Mouse (Mus musculus): ENCODE results near the gene Rhbdl2. TPM values are rescaled to one million over a fixed set of nuclear protein-coding genes. Genes with fewer than 3 reads are reported as not detected.

Gene Rhbdl2
- 1.7 and 4.6 TPM in 2 replicates for polyA plus RNA-seq (2015; fragmentation: Nextera tagmentation; extraction: Ambion mirVana)

DNA sequence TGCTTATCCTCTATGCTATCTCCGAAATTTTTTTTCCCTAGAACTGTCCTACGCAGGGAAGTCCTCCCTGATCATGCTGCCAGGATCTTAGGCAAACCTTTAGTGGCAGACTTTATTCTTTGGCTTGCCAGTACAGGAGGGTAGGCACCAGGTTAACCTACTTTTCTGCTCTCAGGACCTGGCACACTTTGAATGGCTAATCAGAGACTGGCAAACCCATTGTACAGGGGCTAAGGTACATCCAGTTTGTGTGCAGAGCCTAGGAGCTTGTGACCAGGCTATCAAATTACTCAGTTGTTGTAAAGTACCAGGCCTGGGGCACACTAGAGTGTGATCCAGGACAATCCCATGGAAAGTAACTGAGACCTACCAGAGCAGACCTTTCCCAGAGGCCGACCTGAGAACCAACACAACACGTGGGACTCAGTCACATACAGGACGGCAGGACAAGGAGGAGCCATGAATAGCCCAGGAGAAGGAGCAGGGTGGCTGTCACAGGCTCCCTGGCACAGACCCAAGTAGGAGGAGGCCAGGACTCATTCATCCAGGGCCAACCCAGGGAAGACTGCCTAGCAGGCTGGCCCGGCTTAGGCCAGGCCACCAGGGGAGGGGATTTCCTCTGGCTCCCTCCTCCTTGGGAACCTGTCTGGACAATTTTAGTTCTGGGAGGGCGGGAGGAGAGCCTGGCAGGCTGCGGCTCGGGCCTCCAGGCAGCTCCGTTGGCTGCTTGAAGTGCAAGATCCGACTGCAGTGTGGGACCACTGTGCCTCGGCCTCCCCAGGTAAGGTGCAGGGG lies at the start of gene Rhbdl2:
Gene Rhbdl2, plus strand, starts transcription at position 684 of the 795 bp plus-strand sequence.
- ATAC-seq (ENCODE audit: low FRiP score): peak; percentile 50; the same call in 1 of the 2 replicates
- H3K27ac ChIP-seq (replicated peaks): no peak within 1 kb of the TSS
- H3K9me3 ChIP-seq (replicated peaks): no peaks in the 10 kb centered on the region
- H3K4me2 ChIP-seq: peak within 1 kb of the TSS; percentile 20
- WGBS: 37% methylated on average over 12 of the region's 12 CpGs
- no peak within 1 kb of the TSS for H3K4me3 ChIP-seq (replicated peaks)
- H3K9ac ChIP-seq (replicated peaks): no peak within 1 kb of the TSS
- H3K36me3 ChIP-seq: no peaks in the 10 kb centered on the region
- no peaks in the 10 kb centered on the region for H3K27me3 ChIP-seq (replicated peaks)
- H3K4me1 ChIP-seq: peaks cover 7% of the 10 kb centered on the region; the same call in 1 of the 2 replicates

DNA sequence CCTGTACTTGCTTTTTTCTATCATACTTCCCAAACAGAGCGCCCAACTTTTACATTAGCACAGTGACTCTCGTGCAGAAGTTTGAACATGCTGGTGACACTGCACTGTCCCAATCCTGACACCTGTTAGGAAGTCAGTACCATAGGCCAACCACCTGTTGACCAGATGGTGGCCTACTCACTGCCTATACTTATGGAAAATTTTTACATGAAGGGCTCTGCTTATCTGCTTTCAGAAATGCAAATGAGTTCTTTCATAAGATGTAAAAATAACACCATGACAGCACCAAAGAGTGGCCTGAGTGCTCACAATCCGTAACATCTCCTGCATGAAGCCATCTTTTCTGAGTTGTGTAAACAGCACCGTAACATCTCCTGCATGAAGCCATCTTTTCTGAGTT lies 49.0 kb upstream of the Rhbdl2 start:
- WGBS: 93% methylated on average over 4 of the region's 4 CpGs
- Histone ChIP-seq H3K27me3 (replicated peaks) (no peaks in the 10 kb centered on the region), H3K4me2 (no peak overlapping the region), H3K9ac (replicated peaks) (no peak overlapping the region), H3K4me1 (no peaks in the 10 kb centered on the region), H3K4me3 (replicated peaks) (no peak overlapping the region), H3K27ac (replicated peaks) (no peak overlapping the region), H3K36me3 (peaks cover 69% of the 10 kb centered on the region), H3K9me3 (replicated peaks) (no peaks in the 10 kb centered on the region)
- no peak for ATAC-seq (ENCODE audit: low FRiP score)

DNA sequence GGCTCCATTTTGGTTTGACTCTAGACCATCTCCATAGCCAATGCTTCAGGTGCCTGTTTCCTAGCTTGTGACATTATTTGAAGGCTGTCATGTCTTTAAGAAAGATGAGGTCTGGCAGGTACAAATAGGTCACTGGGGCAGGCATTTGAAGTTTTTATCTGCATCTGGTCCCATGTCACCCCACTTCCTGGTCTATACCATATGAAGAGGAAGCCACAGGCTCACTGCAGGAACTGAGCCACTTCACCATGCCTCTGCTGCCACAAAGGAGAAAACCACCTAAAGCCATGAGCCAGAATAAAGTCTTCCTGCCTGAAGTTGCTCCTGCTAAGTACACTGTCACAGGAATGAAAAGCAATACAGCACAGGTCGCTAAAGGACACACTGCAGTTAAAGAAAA lies 44.8 kb upstream of the Rhbdl2 start:
- no peak overlapping the region for H3K4me2 ChIP-seq
- H3K9me3 ChIP-seq (replicated peaks): no peaks in the 10 kb centered on the region
- H3K27ac ChIP-seq (replicated peaks): no peak overlapping the region
- H3K9ac ChIP-seq (replicated peaks): no peak overlapping the region
- H3K4me1 ChIP-seq: peaks cover 16% of the 10 kb centered on the region
- 88% methylated on average over 1 of the region's 1 CpGs for WGBS
- no peak overlapping the region for H3K4me3 ChIP-seq (replicated peaks)
- no peak for ATAC-seq (ENCODE audit: low FRiP score)
- peaks cover 50% of the 10 kb centered on the region for H3K36me3 ChIP-seq
- no peaks in the 10 kb centered on the region for H3K27me3 ChIP-seq (replicated peaks)

DNA sequence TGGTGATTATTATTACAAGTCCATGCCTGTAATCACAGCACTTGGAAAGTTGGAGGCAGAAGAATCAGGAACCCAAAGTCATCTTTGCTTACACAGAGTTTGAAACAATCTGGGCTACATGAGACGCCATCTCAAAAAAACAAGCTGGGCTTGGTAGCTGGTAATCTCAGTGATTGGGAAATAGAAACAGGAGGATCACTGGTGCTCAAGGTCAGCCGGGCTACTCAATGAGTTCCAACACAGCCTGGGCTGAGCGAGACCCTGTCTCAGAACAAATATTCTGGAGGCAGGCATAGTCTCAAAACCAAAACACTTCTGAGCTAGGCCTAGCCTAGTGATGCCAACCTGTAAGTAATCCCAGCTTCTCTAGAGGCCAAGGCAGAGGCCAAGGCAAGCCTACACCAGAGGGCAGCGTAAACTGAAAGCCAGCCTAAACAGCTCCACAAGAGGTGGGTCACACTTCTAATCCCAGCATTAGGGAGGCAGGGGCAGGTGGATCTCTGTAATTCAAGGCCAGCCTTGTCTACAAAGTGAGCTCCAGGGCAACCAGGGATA lies 42.4 kb upstream of the Rhbdl2 start:
- Histone ChIP-seq H3K36me3 (peaks cover 26% of the 10 kb centered on the region), H3K4me3 (replicated peaks) (no peak overlapping the region), H3K27me3 (replicated peaks) (no peaks in the 10 kb centered on the region), H3K27ac (replicated peaks) (no peak overlapping the region), H3K4me2 (no peak overlapping the region), H3K9ac (replicated peaks) (no peak overlapping the region), H3K9me3 (replicated peaks) (no peaks in the 10 kb centered on the region), H3K4me1 (peaks cover 27% of the 10 kb centered on the region)
- no peak for ATAC-seq (ENCODE audit: low FRiP score)
- WGBS: 99% methylated on average over 4 of the region's 4 CpGs

DNA sequence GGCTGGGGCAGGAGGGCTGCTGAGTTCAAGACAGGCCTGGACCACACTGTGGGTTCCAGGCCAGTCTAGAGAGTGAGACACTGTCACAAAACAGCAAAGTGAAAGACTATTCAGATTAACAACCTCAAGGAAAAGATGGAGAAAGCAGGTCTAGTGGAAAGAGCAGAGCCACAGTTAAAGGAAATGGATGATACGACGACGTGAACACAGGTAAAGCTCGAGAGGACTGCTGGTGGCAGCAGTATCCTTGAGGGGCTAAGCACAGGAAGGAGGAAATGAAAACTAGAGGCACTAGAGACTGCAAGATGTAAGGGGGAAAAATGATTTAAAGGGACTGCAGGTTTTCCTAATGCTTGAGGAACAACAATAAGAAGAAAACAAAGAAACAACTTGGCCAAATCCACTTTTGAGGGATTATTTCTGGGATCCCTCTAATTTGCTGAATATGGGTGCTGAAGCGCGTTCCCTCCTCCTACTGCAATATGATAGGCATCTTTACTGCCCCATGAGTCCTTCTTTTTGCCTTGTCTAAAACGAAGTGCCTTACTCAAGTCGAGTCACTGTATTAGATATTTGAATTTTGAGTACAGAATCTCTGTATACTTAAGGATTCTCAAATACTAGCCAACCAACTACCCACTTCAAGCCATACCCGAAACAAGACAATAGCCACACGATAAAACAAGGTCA lies 38.8 kb upstream of the Rhbdl2 start:
- Histone ChIP-seq H3K4me2 (peak overlapping the region; percentile 69), H3K4me1 (peaks cover 33% of the 10 kb centered on the region), H3K9ac (replicated peaks) (peak overlapping the region; percentile 90), H3K9me3 (replicated peaks) (no peaks in the 10 kb centered on the region), H3K27me3 (replicated peaks) (no peaks in the 10 kb centered on the region), H3K27ac (replicated peaks) (peak overlapping the region; percentile 92), H3K4me3 (replicated peaks) (peak overlapping the region; percentile 99), H3K36me3 (no peaks in the 10 kb centered on the region)
- 15% methylated on average over 10 of the region's 10 CpGs for WGBS
- ATAC-seq (ENCODE audit: low FRiP score): no peak

DNA sequence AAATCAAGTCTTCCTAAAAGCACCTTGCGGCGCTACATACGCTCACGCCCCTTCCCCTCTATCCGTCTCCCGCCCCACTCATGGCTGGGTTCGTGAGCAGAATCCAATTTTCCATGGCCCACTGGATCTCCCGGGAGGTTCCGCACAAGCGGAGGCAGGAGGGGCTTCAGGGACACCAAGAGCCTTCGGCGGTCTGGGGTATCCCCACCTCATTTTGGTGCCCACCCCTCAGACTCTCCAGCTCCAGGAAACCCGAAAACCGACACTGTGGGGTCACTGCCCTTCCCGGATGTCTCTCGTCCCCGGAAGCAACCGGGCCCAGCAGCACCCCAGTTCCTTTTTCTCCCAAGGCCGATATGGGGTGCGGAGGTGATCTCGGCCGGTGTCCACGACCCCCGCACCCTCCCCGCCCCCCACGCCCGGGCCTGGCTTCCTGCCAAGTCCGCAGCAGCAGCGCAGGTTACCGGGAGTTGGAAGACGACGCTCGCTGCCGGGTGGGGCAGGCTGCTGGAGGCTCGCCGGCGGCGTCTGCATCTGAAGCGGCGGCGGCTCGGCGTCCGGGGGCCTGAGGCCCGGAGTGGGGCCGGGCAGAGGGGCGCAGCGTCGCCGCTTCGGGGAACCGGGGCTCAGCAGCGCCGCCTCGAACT lies 38.1 kb upstream of the Rhbdl2 start:
- peak overlapping the region; percentile 92 for H3K27ac ChIP-seq (replicated peaks)
- H3K9me3 ChIP-seq (replicated peaks): no peaks in the 10 kb centered on the region
- H3K4me1 ChIP-seq: peaks cover 33% of the 10 kb centered on the region
- no peaks in the 10 kb centered on the region for H3K36me3 ChIP-seq
- peak overlapping the region; percentile 69 for H3K4me2 ChIP-seq
- peak overlapping the region; percentile 99 for H3K4me3 ChIP-seq (replicated peaks)
- peak overlapping the region; percentile 90 for H3K9ac ChIP-seq (replicated peaks)
- no peaks in the 10 kb centered on the region for H3K27me3 ChIP-seq (replicated peaks)
- peak; percentile 74 for ATAC-seq (ENCODE audit: low FRiP score)
- under 1% methylated on average over 55 of the region's 55 CpGs for WGBS

DNA sequence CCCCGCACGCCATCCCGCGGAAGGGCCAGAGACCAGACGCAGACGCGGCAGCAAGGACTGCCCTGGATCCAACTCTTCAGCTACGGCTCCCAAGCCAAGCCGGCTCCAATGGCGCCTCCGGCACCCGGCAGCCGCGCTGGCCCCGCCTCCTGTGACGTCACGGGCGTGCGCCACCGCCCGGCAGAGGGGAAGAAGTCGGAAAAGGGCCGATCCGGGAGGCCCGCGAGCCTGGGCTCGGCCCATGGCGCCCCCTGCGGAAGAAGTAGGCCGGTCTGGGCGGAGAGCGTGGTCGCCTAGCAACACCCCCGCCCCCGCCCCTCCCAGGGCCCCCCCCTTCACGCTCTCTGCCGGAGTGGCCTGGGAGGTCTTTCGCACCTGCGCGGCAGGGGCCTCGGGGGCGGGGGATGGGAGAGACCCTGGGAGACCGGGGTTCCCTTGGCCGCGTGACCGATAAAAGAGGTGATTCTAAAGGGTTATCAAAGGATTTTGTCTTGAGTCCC lies 37.5 kb upstream of the Rhbdl2 start, which contains the start of gene Akirin1:
Gene Akirin1, minus strand, starts transcription at position 194 of the 500 bp plus-strand sequence.
- Histone ChIP-seq H3K9me3 (replicated peaks) (no peaks in the 10 kb centered on the region), H3K4me2 (peak within 1 kb of the TSS; percentile 69), H3K36me3 (no peaks in the 10 kb centered on the region), H3K4me3 (replicated peaks) (peak within 1 kb of the TSS; percentile 99), H3K9ac (replicated peaks) (peak within 1 kb of the TSS; percentile 90), H3K4me1 (peaks cover 33% of the 10 kb centered on the region), H3K27me3 (replicated peaks) (no peaks in the 10 kb centered on the region), H3K27ac (replicated peaks) (peak within 1 kb of the TSS; percentile 92)
- peak; percentile 98 for ATAC-seq (ENCODE audit: low FRiP score)
- under 1% methylated on average over 41 of the region's 46 CpGs for WGBS

DNA sequence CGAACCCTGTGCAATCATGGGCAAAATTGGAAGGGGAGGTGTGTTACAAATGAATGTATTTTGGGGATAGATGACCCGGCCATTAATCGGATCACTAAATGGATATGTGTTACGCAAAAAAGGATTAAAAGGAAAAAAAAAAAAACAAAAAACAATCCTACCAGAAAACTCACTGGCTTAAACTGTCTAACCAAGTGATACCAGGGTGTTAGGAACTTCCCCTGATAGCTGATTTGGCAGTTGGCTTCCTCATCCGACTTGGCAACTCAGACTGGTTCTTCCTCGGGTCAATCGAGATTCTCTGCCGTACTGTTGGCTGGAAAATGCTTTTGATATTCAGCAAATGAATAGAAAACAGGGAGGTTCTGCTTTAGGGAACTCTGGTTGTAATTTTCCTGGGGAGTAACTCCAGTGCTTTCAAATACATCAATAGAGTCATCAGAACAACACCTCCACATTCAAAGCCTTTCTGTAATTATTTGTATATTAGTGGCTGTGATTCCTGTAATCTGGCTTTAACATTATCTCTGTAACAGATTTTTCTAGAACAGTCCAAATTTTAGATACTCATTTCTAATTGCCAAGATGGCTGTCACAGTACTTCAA lies 36.9 kb upstream of the Rhbdl2 start:
- H3K9me3 ChIP-seq (replicated peaks): no peaks in the 10 kb centered on the region
- peak overlapping the region; percentile 69 for H3K4me2 ChIP-seq
- H3K27me3 ChIP-seq (replicated peaks): no peaks in the 10 kb centered on the region
- H3K9ac ChIP-seq (replicated peaks): peak overlapping the region; percentile 49
- peaks cover 32% of the 10 kb centered on the region for H3K4me1 ChIP-seq
- ATAC-seq (ENCODE audit: low FRiP score): no peak
- under 1% methylated on average over 8 of the region's 8 CpGs for WGBS
- H3K4me3 ChIP-seq (replicated peaks): peak overlapping the region; percentile 99
- no peaks in the 10 kb centered on the region for H3K36me3 ChIP-seq
- peak overlapping the region; percentile 92 for H3K27ac ChIP-seq (replicated peaks)

DNA sequence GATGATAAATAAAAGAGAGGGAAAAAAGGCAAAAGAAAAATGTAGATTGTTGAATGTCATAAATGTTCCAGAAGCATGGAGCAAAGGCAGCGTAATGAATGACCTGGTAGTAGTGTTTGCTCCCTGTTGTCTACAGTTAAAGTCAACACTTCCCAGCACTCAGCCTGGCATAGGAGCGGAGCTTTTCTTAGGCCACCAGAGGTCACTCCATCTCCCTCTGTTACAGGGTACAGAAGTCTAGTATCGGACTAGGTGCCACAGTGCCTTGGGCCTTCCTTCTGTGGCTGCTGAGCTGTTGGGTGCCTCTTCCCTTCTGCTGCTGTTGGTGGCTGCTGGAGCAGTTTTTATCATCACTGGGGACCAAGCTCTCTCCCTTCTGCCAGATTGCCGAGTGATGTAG lies 29.4 kb upstream of the Rhbdl2 start:
- H3K4me2 ChIP-seq: no peak overlapping the region
- H3K36me3 ChIP-seq: no peaks in the 10 kb centered on the region
- H3K9me3 ChIP-seq (replicated peaks): no peaks in the 10 kb centered on the region
- H3K27me3 ChIP-seq (replicated peaks): no peaks in the 10 kb centered on the region
- H3K27ac ChIP-seq (replicated peaks): no peak overlapping the region
- no peak for ATAC-seq (ENCODE audit: low FRiP score)
- no peaks in the 10 kb centered on the region for H3K4me1 ChIP-seq
- no peak overlapping the region for H3K4me3 ChIP-seq (replicated peaks)
- H3K9ac ChIP-seq (replicated peaks): no peak overlapping the region
- 64% methylated on average over 4 of the region's 4 CpGs for WGBS

DNA sequence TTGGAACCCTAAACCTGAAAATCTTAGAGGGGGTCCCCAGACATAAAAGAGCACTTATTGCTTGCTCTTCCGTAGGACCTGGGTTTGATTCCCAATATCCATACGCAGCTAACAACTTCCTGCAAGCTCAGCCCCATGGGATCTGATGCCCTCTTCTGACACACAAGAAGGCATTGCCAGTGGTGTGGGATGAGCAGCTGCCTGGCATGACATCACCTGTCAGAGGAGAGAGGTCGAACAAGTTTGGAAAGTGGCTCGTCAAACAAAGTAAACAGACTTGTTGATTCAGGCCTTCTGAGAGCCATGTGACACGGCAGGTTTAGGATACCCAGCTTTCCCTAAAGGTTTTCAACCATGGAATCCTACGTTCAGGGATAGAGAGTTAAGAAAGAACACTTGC lies 22.6 kb upstream of the Rhbdl2 start:
- 86% methylated on average over 6 of the region's 6 CpGs for WGBS
- H3K9me3 ChIP-seq (replicated peaks): no peaks in the 10 kb centered on the region
- no peaks in the 10 kb centered on the region for H3K36me3 ChIP-seq
- H3K27ac ChIP-seq (replicated peaks): no peak overlapping the region
- no peak overlapping the region for H3K9ac ChIP-seq (replicated peaks)
- no peak for ATAC-seq (ENCODE audit: low FRiP score)
- H3K4me2 ChIP-seq: no peak overlapping the region
- no peaks in the 10 kb centered on the region for H3K4me1 ChIP-seq
- no peaks in the 10 kb centered on the region for H3K27me3 ChIP-seq (replicated peaks)
- no peak overlapping the region for H3K4me3 ChIP-seq (replicated peaks)

DNA sequence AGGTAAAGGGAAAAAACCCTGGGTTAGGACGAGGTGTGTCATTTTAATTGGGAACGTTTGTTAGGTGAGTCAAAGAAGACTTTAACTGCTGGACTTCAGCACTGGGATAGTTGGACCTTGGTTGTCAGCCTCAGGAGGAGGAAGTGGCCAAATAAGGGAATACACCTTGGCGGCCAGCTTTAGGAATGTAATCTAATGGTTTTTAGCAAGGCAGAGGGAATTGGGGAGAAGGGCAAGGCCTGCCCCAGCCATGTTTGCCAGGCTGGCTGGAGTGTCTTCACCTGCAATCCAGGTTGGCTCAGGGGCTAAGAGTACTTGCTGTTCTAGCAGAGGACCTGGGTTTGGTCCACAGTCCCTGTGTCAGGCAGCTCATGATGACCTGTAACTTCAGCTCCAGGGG lies 19.9 kb upstream of the Rhbdl2 start:
- no peak for ATAC-seq (ENCODE audit: low FRiP score)
- Histone ChIP-seq H3K4me1 (no peaks in the 10 kb centered on the region), H3K9me3 (replicated peaks) (no peaks in the 10 kb centered on the region), H3K4me2 (no peak overlapping the region), H3K27ac (replicated peaks) (no peak overlapping the region), H3K9ac (replicated peaks) (no peak overlapping the region), H3K27me3 (replicated peaks) (no peaks in the 10 kb centered on the region), H3K36me3 (no peaks in the 10 kb centered on the region), H3K4me3 (replicated peaks) (no peak overlapping the region)
- 76% methylated on average over 3 of the region's 3 CpGs for WGBS
